Mouse (Mus musculus) MEL (cell line): ENCODE data around the gene Helb. TPM values are rescaled to one million over a fixed set of nuclear protein-coding genes. Genes with fewer than 3 reads are reported as not detected.

Experiments used
- DNase-seq: peaks from one replicate; pipeline ENCODE4 v3.0.0; 2011; ENCODE audit warnings: low read depth, low spot score
- H3K27ac ChIP-seq: 2 replicates; pipeline ENCODE4 v1.5.1; 2012; ENCODE audit warnings: low read depth, mild to moderate bottlenecking, control low read depth, low read length, moderate library complexity; ENCODE audit not compliant: control insufficient read depth
- H3K27me3 ChIP-seq, 2 experiments: fragments of 150-350 bp in 1 of 2; sonication (generic) in 1 of 2; 2 replicates each; pipeline ENCODE4 v1.6.1; 2012; ENCODE audit warnings: low read length in 2 of 2, mild to moderate bottlenecking in 2 of 2, improper control_type of control experiment in 1 of 2, moderate library complexity in 1 of 2; ENCODE audit not compliant: insufficient read depth in 2 of 2, control insufficient read depth in 1 of 2
- H3K36me3 ChIP-seq, 2 experiments: 2 replicates each; pipeline ENCODE4 v1.6.1; 2012 to 2014; ENCODE audit warnings: low read length in 2 of 2, improper control_type of control experiment in 1 of 2, inconsistent platforms in 1 of 2, mild to moderate bottlenecking in 1 of 2; ENCODE audit not compliant: insufficient read depth in 2 of 2, control insufficient read depth in 1 of 2
- H3K4me1 ChIP-seq, 2 experiments: fragments of 150-350 bp in 1 of 2; sonication (generic) in 1 of 2; 2 replicates each; pipeline ENCODE4 v1.6.1; 2012; ENCODE audit warnings: low read length in 2 of 2, improper control_type of control experiment in 1 of 2, mild to moderate bottlenecking in 1 of 2; ENCODE audit not compliant: insufficient read depth in 2 of 2, control insufficient read depth in 1 of 2
- H3K4me3 ChIP-seq, 2 experiments: fragments of 150-350 bp in 1 of 2; sonication (generic) in 1 of 2; 2 replicates each; pipeline ENCODE4 v1.5.1; 2012; ENCODE audit warnings: low read depth in 2 of 2, low read length in 2 of 2, mild to moderate bottlenecking in 2 of 2, moderate library complexity in 2 of 2, control low read depth in 1 of 2, improper control_type of control experiment in 1 of 2; ENCODE audit not compliant: control insufficient read depth in 1 of 2, insufficient read depth in 1 of 2
- H3K79me2 ChIP-seq: 2 replicates; pipeline ENCODE4 v1.6.1; 2012; ENCODE audit warnings: mild to moderate bottlenecking, low read length, moderate library complexity; ENCODE audit not compliant: control insufficient read depth, poor library complexity, insufficient read depth
- H3K9ac ChIP-seq: 2 replicates; pipeline ENCODE4 v1.6.1; 2012; ENCODE audit warnings: low read depth, mild to moderate bottlenecking, control low read depth, low read length, moderate library complexity; ENCODE audit not compliant: control insufficient read depth, poor library complexity, severe bottlenecking
- H3K9me3 ChIP-seq: fragments of 150-350 bp; sonication (generic); replicated peaks from 2 replicates; pipeline ENCODE4 v1.6.1; 2012; ENCODE audit warnings: mild to moderate bottlenecking, low read length, improper control_type of control experiment, moderate library complexity; ENCODE audit not compliant: insufficient read depth
- CHD2 ChIP-seq: IDR thresholded peaks from 2 replicates; pipeline ENCODE4 v1.6.1; 2011; ENCODE audit warnings: low read length, improper control_type of control experiment
- E2F4 ChIP-seq: IDR thresholded peaks from 2 replicates; pipeline ENCODE4 v1.6.1; 2011; ENCODE audit warnings: low read depth, low read length, improper control_type of control experiment, borderline replicate concordance
- ETS1 ChIP-seq: IDR thresholded peaks from 2 replicates; pipeline ENCODE4 v1.6.1; 2012; ENCODE audit warnings: low read depth, mild to moderate bottlenecking, inconsistent platforms, low read length, improper control_type of control experiment, moderate library complexity
- GABPA ChIP-seq: IDR thresholded peaks from 2 replicates; pipeline ENCODE4 v1.6.1; 2012; ENCODE audit warnings: low read depth, mild to moderate bottlenecking, inconsistent platforms, low read length, improper control_type of control experiment, moderate library complexity
- GATA1 ChIP-seq: IDR thresholded peaks from 2 replicates; pipeline ENCODE4 v1.6.1; 2011; ENCODE audit warnings: low read depth, low read length, improper control_type of control experiment
- MAFK ChIP-seq: IDR thresholded peaks from 2 replicates; pipeline ENCODE4 v1.6.1; 2011; ENCODE audit warnings: low read depth, mild to moderate bottlenecking, low read length, improper control_type of control experiment, borderline replicate concordance
- MAX ChIP-seq: IDR thresholded peaks from 2 replicates; pipeline ENCODE4 v1.6.1; 2011; ENCODE audit warnings: low read length, improper control_type of control experiment
- MXI1 ChIP-seq: IDR thresholded peaks from 2 replicates; pipeline ENCODE4 v1.6.1; 2011; ENCODE audit warnings: mild to moderate bottlenecking, low read depth, low read length, improper control_type of control experiment
- MYB ChIP-seq: IDR thresholded peaks from 2 replicates; pipeline ENCODE4 v1.6.1; 2011; ENCODE audit warnings: mild to moderate bottlenecking, low read depth, low read length, improper control_type of control experiment
- MYC ChIP-seq: IDR thresholded peaks from 2 replicates; pipeline ENCODE4 v1.6.1; 2011; ENCODE audit warnings: low read depth, mild to moderate bottlenecking, low read length, improper control_type of control experiment, moderate library complexity
- NRF1 ChIP-seq: IDR thresholded peaks from 2 replicates; pipeline ENCODE4 v1.6.1; 2014; ENCODE audit warnings: low read depth, mild to moderate bottlenecking, inconsistent platforms, low read length, improper control_type of control experiment, moderate library complexity; ENCODE audit not compliant: poor library complexity, insufficient read depth, severe bottlenecking
- RAD21 ChIP-seq: IDR thresholded peaks from 2 replicates; pipeline ENCODE4 v1.6.1; 2011; ENCODE audit warnings: mild to moderate bottlenecking, low read depth, low read length, improper control_type of control experiment
- SIN3A ChIP-seq: IDR thresholded peaks from 2 replicates; pipeline ENCODE4 v1.6.1; 2012; ENCODE audit warnings: low read length, improper control_type of control experiment, inconsistent platforms
- SMC3 ChIP-seq: IDR thresholded peaks from 2 replicates; pipeline ENCODE4 v1.6.1; 2011; ENCODE audit warnings: low read depth, low read length, improper control_type of control experiment
- TAL1 ChIP-seq: IDR thresholded peaks from 2 replicates; pipeline ENCODE4 v1.6.1; 2012; ENCODE audit warnings: mild to moderate bottlenecking, inconsistent platforms, low read length, moderate library complexity, mixed read lengths
- TBP ChIP-seq: IDR thresholded peaks from 2 replicates; pipeline ENCODE4 v1.8.0; 2011; ENCODE audit warnings: low read depth, low read length, improper control_type of control experiment
- TCF12 ChIP-seq: IDR thresholded peaks from 2 replicates; pipeline ENCODE4 v1.6.1; 2014; ENCODE audit warnings: low read depth, mild to moderate bottlenecking, inconsistent platforms, low read length, improper control_type of control experiment, moderate library complexity
- UBTF ChIP-seq: IDR thresholded peaks from 2 replicates; pipeline ENCODE4 v1.6.1; 2012; ENCODE audit warnings: low read depth, mild to moderate bottlenecking, inconsistent platforms, low read length, improper control_type of control experiment, moderate library complexity, borderline replicate concordance; ENCODE audit not compliant: insufficient read depth
- USF1 ChIP-seq: IDR thresholded peaks from 2 replicates; pipeline ENCODE4 v1.6.1; 2014; ENCODE audit warnings: low read depth, mild to moderate bottlenecking, inconsistent platforms, low read length, improper control_type of control experiment, moderate library complexity
- USF2 ChIP-seq, 2 experiments: IDR thresholded peaks; 2 replicates each; pipeline ENCODE4 v1.6.1; 2011 to 2012; ENCODE audit warnings: improper control_type of control experiment in 2 of 2, low read length in 2 of 2, borderline replicate concordance in 1 of 2, inconsistent platforms in 1 of 2, low read depth in 1 of 2, mild to moderate bottlenecking in 1 of 2; ENCODE audit not compliant: insufficient read depth in 1 of 2
- ZKSCAN1 ChIP-seq: IDR thresholded peaks from 2 replicates; pipeline ENCODE4 v1.6.1; 2012; ENCODE audit warnings: low read depth, mild to moderate bottlenecking, inconsistent platforms, low read length, improper control_type of control experiment, moderate library complexity
- polyA plus RNA-seq, 2 experiments: library from polyadenylated mRNA; stranded (reverse) in 1 of 2; unstranded in 1 of 2; fragments of >175 nt in 1 of 2; fragments of >200 nt in 1 of 2; gene quantifications; 2 replicates each; pipeline versions ENCODE4 v1.2.1 to v1.2.4; 2012; ENCODE audit warnings: low replicate concordance in 2 of 2, low read depth in 1 of 2; ENCODE audit not compliant: insufficient read length in 2 of 2, insufficient read depth in 1 of 2, missing spikeins in 1 of 2
- total RNA-seq: library from RNA; depleted of rRNA; stranded (reverse); fragments of 300-350 nt; gene quantifications from 2 replicates; pipeline ENCODE4 v1.2.3, GENCODE M21; 2012

The Helb gene
- total and polyA plus RNA-seq, 3 experiments = 10.2 to 78.3 (median 18.5) TPM

DNA sequence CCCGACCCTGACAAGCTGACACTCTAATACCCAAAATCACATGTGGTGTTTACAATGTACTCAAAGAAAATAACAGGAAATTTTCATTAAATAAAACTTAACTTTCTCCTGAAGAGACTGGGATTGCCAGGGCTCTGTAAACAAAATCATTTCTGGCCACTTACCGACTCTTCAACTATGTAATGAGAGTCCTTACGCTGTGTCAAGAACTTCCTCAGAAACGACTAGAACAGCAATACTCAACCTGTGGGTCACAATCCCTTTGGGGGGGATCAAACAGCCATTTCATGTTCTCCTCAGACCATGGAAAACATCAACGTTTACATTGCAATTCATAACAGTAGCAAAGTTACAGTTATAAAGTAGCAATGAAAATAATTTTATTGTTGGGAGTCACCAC, 15.2 kb downstream of the Helb start:
- Histone ChIP-seq H3K36me3 (peaks cover 0 to 5% of the 10 kb centered on the region in 2 experiments; a peak in 2 of 4 replicates), H3K4me3 (no peak overlapping the region), H3K27me3 (no peaks in the 10 kb centered on the region), H3K9ac (no peak overlapping the region), H3K4me1 (no peaks in the 10 kb centered on the region), H3K79me2 (no peaks in the 10 kb centered on the region), H3K27ac (no peak overlapping the region), H3K9me3 (no peaks in the 10 kb centered on the region)
- no peak for DNase-seq
- TF ChIP-seq TCF12 (no peak), MXI1 (no peak), NRF1 (no peak), TBP (no peak), USF1 (no peak), TAL1 (no peak), MYB (no peak), UBTF (no peak), GABPA (no peak), ZKSCAN1 (no peak), GATA1 (no peak), CHD2 (no peak), MYC (no peak), SMC3 (no peak), MAX (no peak), RAD21 (no peak), MAFK (no peak), USF2 (IDR thresholded peaks at IDR 0.05; ENCODE audit: borderline replicate concordance in 1 of 2, insufficient read depth in 1 of 2, low read depth in 1 of 2, low read length in 2 of 2) (no peak), E2F4 (no peak), SIN3A (no peak)

DNA sequence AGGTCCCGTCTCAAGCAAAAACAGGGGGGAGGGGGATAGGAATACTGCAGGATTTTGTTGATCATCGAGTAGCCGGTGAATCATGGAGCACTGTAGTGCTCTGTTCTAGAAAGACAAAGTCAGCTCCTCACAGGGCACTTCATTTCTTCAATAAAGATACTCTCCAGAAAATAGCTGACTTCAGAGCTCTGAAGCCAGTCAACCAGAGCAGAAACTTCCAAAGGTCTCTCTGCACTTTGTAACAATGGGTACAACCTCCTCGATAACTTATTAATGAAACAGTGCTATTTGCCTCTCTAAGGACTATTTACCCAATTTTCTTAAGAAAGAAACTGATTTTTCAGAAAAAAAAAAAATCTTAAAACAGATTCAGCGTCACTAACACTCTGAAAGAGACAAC, 17.1 kb downstream of the Helb start:
- Histone ChIP-seq H3K79me2 (no peaks in the 10 kb centered on the region), H3K27me3 (no peaks in the 10 kb centered on the region), H3K4me3 (no peak overlapping the region), H3K27ac (no peak overlapping the region), H3K9ac (no peak overlapping the region), H3K36me3 (peaks cover 0 to 2% of the 10 kb centered on the region in 2 experiments; a peak in 2 of 4 replicates), H3K9me3 (no peaks in the 10 kb centered on the region), H3K4me1 (no peaks in the 10 kb centered on the region)
- no peak for DNase-seq
- no peak for TF ChIP-seq ETS1
